Mouse (Mus musculus): ENCODE measurements around the gene Farp2. TPM values are rescaled to one million over a fixed set of nuclear protein-coding genes. Genes with fewer than 3 reads are reported as not detected.
"Not testable (repeated sequence)": the region's sequence is repeated elsewhere in the genome, so short reads cannot be mapped to it uniquely, and the experiment has no call there.

Farp2 gene
- polyA plus RNA-seq, 1 experiment from 2014 or later: 5.9 TPM

GRCm38 (mm10) chr1:93635091-93635579, 123.3 kb downstream of the Farp2 start:
- WGBS: under 1% methylated on average over 58 of the region's 58 CpGs
- peak; percentile 60 for ATAC-seq (ENCODE audit: insufficient number of reproducible peaks, insufficient read depth, low FRiP score, low TSS enrichment, low read depth)

GRCm38 (mm10) chr1:93635580-93636192, 123.8 kb downstream of the Farp2 start:
- ATAC-seq (ENCODE audit: insufficient number of reproducible peaks, insufficient read depth, low FRiP score, low TSS enrichment, low read depth): peak; percentile 99
- H3K4me2 ChIP-seq: peak overlapping the region; percentile 96
- 2% methylated on average over 44 of the region's 44 CpGs for WGBS
- peak overlapping the region; percentile 91 for H3K27ac ChIP-seq
- no peaks in the 10 kb centered on the region for H3K9me3 ChIP-seq
- H3K4me3 ChIP-seq (replicated peaks): peak overlapping the region; percentile 94
- H3K9ac ChIP-seq (replicated peaks): peak overlapping the region; percentile 90
- peaks cover 17% of the 10 kb centered on the region; the same call in 1 of the 2 replicates for H3K36me3 ChIP-seq
- peaks cover 18% of the 10 kb centered on the region for H3K4me1 ChIP-seq (replicated peaks)
- no peaks in the 10 kb centered on the region for H3K27me3 ChIP-seq

More at GRCm38 (mm10) chr1:93635091-93635579, 123.3 kb downstream of the Farp2 start:
- Histone ChIP-seq H3K36me3 (peaks cover 22% of the 10 kb centered on the region), H3K27me3 (no peaks in the 10 kb centered on the region), H3K9me3 (no peaks in the 10 kb centered on the region), H3K27ac (peak overlapping the region; percentile 91), H3K4me1 (replicated peaks) (peaks cover 18% of the 10 kb centered on the region), H3K4me2 (peak overlapping the region; percentile 96), H3K4me3 (replicated peaks) (peak overlapping the region; percentile 94), H3K9ac (replicated peaks) (peak overlapping the region; percentile 90)

- H3K9ac ChIP-seq (replicated peaks): 0 out of 2 replicates have a peak overlapping the region, but pooled peaks have one; percentile 48
- peak overlapping the region; percentile 79 for H3K27ac ChIP-seq
- H3K4me3 ChIP-seq (replicated peaks): peak overlapping the region; percentile 94
- peaks cover 13% of the 10 kb centered on the region; the same call in 1 of the 2 replicates for H3K36me3 ChIP-seq
- 36% methylated on average over 7 of the region's 7 CpGs for WGBS
- ATAC-seq (ENCODE audit: insufficient number of reproducible peaks, insufficient read depth, low FRiP score, low TSS enrichment, low read depth): peak; percentile 32; the same call in 1 of the 2 replicates
- H3K4me1 ChIP-seq (replicated peaks): peaks cover 18% of the 10 kb centered on the region
- peak overlapping the region; percentile 72 for H3K4me2 ChIP-seq
- no peaks in the 10 kb centered on the region for H3K27me3 ChIP-seq
- H3K9me3 ChIP-seq: no peaks in the 10 kb centered on the region
These were observed 124.5 kb downstream of the Farp2 start for GRCm38 (mm10) chr1:93636211-93636897.

- no peak overlapping the region for H3K4me3 ChIP-seq (replicated peaks)
- ATAC-seq (ENCODE audit: insufficient number of reproducible peaks, insufficient read depth, low FRiP score, low TSS enrichment, low read depth): no peak
- H3K4me1 ChIP-seq (replicated peaks): no peaks in the 10 kb centered on the region
- WGBS: 89% methylated on average over 2 of the region's 2 CpGs
- H3K27ac ChIP-seq: no peak overlapping the region
- H3K36me3 ChIP-seq: no peaks in the 10 kb centered on the region
- H3K27me3 ChIP-seq: no peaks in the 10 kb centered on the region
- no peak overlapping the region for H3K4me2 ChIP-seq
- H3K9me3 ChIP-seq: no peaks in the 10 kb centered on the region
- H3K9ac ChIP-seq (replicated peaks): no peak overlapping the region
These were observed 130.1 kb downstream of the Farp2 start for GRCm38 (mm10) chr1:93641978-93642377.

GRCm38 (mm10) chr1:93642692-93643091, 130.8 kb downstream of the Farp2 start:
- no peaks in the 10 kb centered on the region for H3K36me3 ChIP-seq
- no peak overlapping the region for H3K4me2 ChIP-seq
- no peak for ATAC-seq (ENCODE audit: insufficient number of reproducible peaks, insufficient read depth, low FRiP score, low TSS enrichment, low read depth)
- no peaks in the 10 kb centered on the region for H3K4me1 ChIP-seq (replicated peaks)
- 91% methylated on average over 2 of the region's 2 CpGs for WGBS
- no peak overlapping the region for H3K27ac ChIP-seq
- no peak overlapping the region for H3K9ac ChIP-seq (replicated peaks)
- no peak overlapping the region for H3K4me3 ChIP-seq (replicated peaks)
- H3K9me3 ChIP-seq: no peaks in the 10 kb centered on the region
- no peaks in the 10 kb centered on the region for H3K27me3 ChIP-seq

- Histone ChIP-seq H3K36me3 (no peaks in the 10 kb centered on the region), H3K4me3 (replicated peaks) (no peak overlapping the region), H3K4me2 (no peak overlapping the region), H3K9ac (replicated peaks) (no peak overlapping the region), H3K9me3 (no peaks in the 10 kb centered on the region; the same call in 1 of the 2 replicates), H3K4me1 (replicated peaks) (no peaks in the 10 kb centered on the region), H3K27ac (no peak overlapping the region), H3K27me3 (no peaks in the 10 kb centered on the region)
- ATAC-seq (ENCODE audit: insufficient number of reproducible peaks, insufficient read depth, low FRiP score, low TSS enrichment, low read depth): no peak
- WGBS: 79% methylated on average over 5 of the region's 5 CpGs
These were observed 137.8 kb downstream of the Farp2 start for GRCm38 (mm10) chr1:93649604-93650172.

- H3K4me1 ChIP-seq (replicated peaks): no peaks in the 10 kb centered on the region; the same call in 1 of the 2 replicates
- 47% methylated on average over 2 of the region's 2 CpGs for WGBS
- no peak overlapping the region for H3K4me2 ChIP-seq
- no peaks in the 10 kb centered on the region; the same call in 1 of the 2 replicates for H3K9me3 ChIP-seq
- no peaks in the 10 kb centered on the region for H3K36me3 ChIP-seq
- no peaks in the 10 kb centered on the region for H3K27me3 ChIP-seq
- no peak for ATAC-seq (ENCODE audit: insufficient number of reproducible peaks, insufficient read depth, low FRiP score, low TSS enrichment, low read depth)
- no peak overlapping the region for H3K4me3 ChIP-seq (replicated peaks)
- H3K9ac ChIP-seq (replicated peaks): no peak overlapping the region
- H3K27ac ChIP-seq: no peak overlapping the region
These were observed 142.4 kb downstream of the Farp2 start for GRCm38 (mm10) chr1:93654275-93654674.

GRCm38 (mm10) chr1:93654798-93655197, 142.9 kb downstream of the Farp2 start:
- Histone ChIP-seq H3K4me1 (replicated peaks) (no peaks in the 10 kb centered on the region; the same call in 1 of the 2 replicates), H3K36me3 (no peaks in the 10 kb centered on the region), H3K9ac (replicated peaks) (no peak overlapping the region), H3K4me3 (replicated peaks) (no peak overlapping the region), H3K27ac (no peak overlapping the region), H3K4me2 (no peak overlapping the region), H3K27me3 (no peaks in the 10 kb centered on the region), H3K9me3 (no peaks in the 10 kb centered on the region; the same call in 1 of the 2 replicates)
- WGBS: 81% methylated on average over 2 of the region's 2 CpGs
- no peak for ATAC-seq (ENCODE audit: insufficient number of reproducible peaks, insufficient read depth, low FRiP score, low TSS enrichment, low read depth)

GRCm38 (mm10) chr1:93656325-93657024, 144.6 kb downstream of the Farp2 start:
- H3K27me3 ChIP-seq: no peaks in the 10 kb centered on the region
- no peak overlapping the region for H3K9ac ChIP-seq (replicated peaks)
- WGBS: 60% methylated on average over 7 of the region's 7 CpGs
- no peaks in the 10 kb centered on the region; the same call in 1 of the 2 replicates for H3K4me1 ChIP-seq (replicated peaks)
- no peaks in the 10 kb centered on the region; the same call in 1 of the 2 replicates for H3K9me3 ChIP-seq
- no peak for ATAC-seq (ENCODE audit: insufficient number of reproducible peaks, insufficient read depth, low FRiP score, low TSS enrichment, low read depth)
- H3K36me3 ChIP-seq: no peaks in the 10 kb centered on the region
- H3K4me2 ChIP-seq: no peak overlapping the region
- no peak overlapping the region for H3K4me3 ChIP-seq (replicated peaks)
- H3K27ac ChIP-seq: no peak overlapping the region

- no peaks in the 10 kb centered on the region for H3K9me3 ChIP-seq
- H3K9ac ChIP-seq (replicated peaks): no peak overlapping the region
- WGBS: 64% methylated on average over 5 of the region's 5 CpGs
- no peaks in the 10 kb centered on the region for H3K36me3 ChIP-seq
- H3K4me3 ChIP-seq (replicated peaks): no peak overlapping the region
- no peaks in the 10 kb centered on the region; the same call in 1 of the 2 replicates for H3K4me1 ChIP-seq (replicated peaks)
- no peak overlapping the region for H3K27ac ChIP-seq
- no peak for ATAC-seq (ENCODE audit: insufficient number of reproducible peaks, insufficient read depth, low FRiP score, low TSS enrichment, low read depth)
- H3K4me2 ChIP-seq: no peak overlapping the region
- no peaks in the 10 kb centered on the region for H3K27me3 ChIP-seq
These were observed 145.1 kb downstream of the Farp2 start for GRCm38 (mm10) chr1:93657025-93657360.

- H3K4me1 ChIP-seq (replicated peaks); H3K27ac ChIP-seq; H3K36me3 ChIP-seq; H3K4me3 ChIP-seq (replicated peaks); H3K9me3 ChIP-seq; H3K4me2 ChIP-seq; H3K9ac ChIP-seq (replicated peaks); ATAC-seq (ENCODE audit: insufficient number of reproducible peaks, insufficient read depth, low FRiP score, low TSS enrichment, low read depth); H3K27me3 ChIP-seq: not testable (repeated sequence)
These were observed 146.7 kb downstream of the Farp2 start, which contains the start of gene Stk25 for GRCm38 (mm10) chr1:93658559-93658958. Gene Stk25 (minus strand): TSS chr1:93658659.

Measured in limb, embryonic 12.5 days (tissue).